In the genomic region with DNA sequence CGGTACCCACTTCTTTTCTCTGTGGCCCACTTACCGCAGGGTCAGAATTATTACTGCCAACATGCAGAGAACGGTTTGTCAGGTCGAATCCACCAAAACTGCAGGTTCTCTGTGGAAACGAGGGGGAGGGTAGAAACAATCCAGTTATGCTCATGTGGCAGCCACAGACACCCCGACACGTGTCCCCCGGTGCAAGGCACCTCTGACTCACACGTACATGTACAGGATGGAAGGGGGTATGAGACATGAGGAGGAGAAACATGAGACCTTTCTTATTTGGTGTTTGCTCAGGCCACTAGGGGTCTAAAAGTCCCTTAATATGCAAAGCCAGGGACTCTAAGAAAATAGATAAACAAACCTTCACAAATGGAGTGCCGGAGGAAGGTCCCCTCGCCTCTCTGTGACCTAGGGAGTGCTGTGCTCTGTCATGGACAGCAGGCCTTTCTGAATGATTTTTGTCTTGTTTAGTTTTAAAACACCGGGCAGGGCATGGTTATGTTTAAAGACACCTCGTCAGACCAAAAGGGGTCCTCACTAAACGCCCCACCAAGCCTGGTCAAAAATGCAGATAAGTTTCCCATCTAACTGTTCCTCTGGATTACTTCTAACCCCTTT, we compare ENCODE assay signal across 23 mouse cellular contexts.
A peak's percentile ranks its signal among the peaks of the same experiment; 100 is the strongest.
DNase-seq lines count a peak whose midpoint lies in the region; ATAC-seq and TF ChIP-seq lines count a peak whose summit lies in the region.
"Had no signal": no experiment of that assay in that cellular context is flagged by ENCODE, and none has a peak within 500 bp of the region (broad histone marks: within the 10 kb centered on the region; RNA-seq: fewer than 3 reads in every experiment).

No protein-coding gene starts in this region.

- no peaks in the 10 kb centered on the region for H3K9me3 ChIP-seq in heart, embryonic 11.5 days (replicated peaks; ENCODE audit: control insufficient read depth, low read length)
- H3K9me3 ChIP-seq in lung, embryonic 14.5 days (ENCODE audit: low read depth, low read length): no peaks in the 10 kb centered on the region
- H3K9me3 ChIP-seq in limb, embryonic 10.5 days (replicated peaks): no peaks in the 10 kb centered on the region
- H3K9me3 ChIP-seq: embryonic facial prominence, embryonic 15.5 days; forebrain, embryonic 15.5 days; hindbrain, embryonic 10.5 days; hindbrain, embryonic 15.5 days; liver, embryonic 12.5 days; neural tube, embryonic 13.5 days had no signal

- H3K4me2 ChIP-seq in heart, embryonic 11.5 days: no peak overlapping the region
- no peak overlapping the region for H3K4me2 ChIP-seq in lung, embryonic 14.5 days
- H3K4me2 ChIP-seq: embryonic facial prominence, embryonic 15.5 days; forebrain, embryonic 15.5 days; hindbrain, embryonic 15.5 days; liver, embryonic 12.5 days; neural tube, embryonic 13.5 days had no signal

- WGBS in heart, embryonic 11.5 days (ENCODE audit: insufficient replicate concordance): 61% methylated on average over 14 of the region's 14 CpGs
- 36% methylated on average over 14 of the region's 14 CpGs for WGBS in lung, embryonic 14.5 days
- 78% methylated on average over 14 of the region's 14 CpGs for WGBS in limb, embryonic 10.5 days

- H3K27me3 ChIP-seq in heart, embryonic 11.5 days (ENCODE audit: control insufficient read depth, insufficient read depth, low read length): no peaks in the 10 kb centered on the region
- no peaks in the 10 kb centered on the region for H3K27me3 ChIP-seq in lung, embryonic 14.5 days (ENCODE audit: insufficient read depth, low read length)
- no peaks in the 10 kb centered on the region for H3K27me3 ChIP-seq in limb, embryonic 10.5 days (ENCODE audit: low read depth, poor library complexity, severe bottlenecking)
- H3K27me3 ChIP-seq: embryonic facial prominence, embryonic 15.5 days; forebrain, embryonic 15.5 days; hindbrain, embryonic 15.5 days; liver, embryonic 12.5 days; neural tube, embryonic 13.5 days had no signal

- no peak overlapping the region for H3K9ac ChIP-seq in heart, embryonic 11.5 days (ENCODE audit: low read depth, low read length)
- H3K9ac ChIP-seq in lung, embryonic 14.5 days: no peak overlapping the region
- H3K9ac ChIP-seq: embryonic facial prominence, embryonic 15.5 days; forebrain, embryonic 15.5 days; hindbrain, embryonic 15.5 days; liver, embryonic 12.5 days; liver, postnatal 0 days; neural tube, embryonic 13.5 days had no signal

- ATAC-seq in heart, embryonic 11.5 days (replicated peaks; ENCODE audit: insufficient number of reproducible peaks, low FRiP score, low TSS enrichment): no peak
- peak; percentile 57; the same call in 1 of the 2 replicates for ATAC-seq in lung, embryonic 14.5 days (ENCODE audit: insufficient read depth)
- ATAC-seq: CD4-positive, CD25-positive, alpha-beta regulatory T cell, adult 4 months; forebrain, embryonic 15.5 days; inflammation-experienced regulatory T-cells, adult 6 months; liver, embryonic 12.5 days; liver, postnatal 0 days; midbrain, embryonic 16.5 days had no signal

- peaks cover 5% of the 10 kb centered on the region; the same call in 1 of the 2 replicates for H3K36me3 ChIP-seq in heart, embryonic 11.5 days (ENCODE audit: control insufficient read depth, insufficient read depth, low read length)
- H3K36me3 ChIP-seq in lung, embryonic 14.5 days (ENCODE audit: insufficient read depth): peaks cover 42% of the 10 kb centered on the region
- H3K36me3 ChIP-seq in limb, embryonic 10.5 days: peaks cover 73% of the 10 kb centered on the region
- H3K36me3 ChIP-seq: forebrain, embryonic 15.5 days had no signal

- peak; percentile 83 for DNase-seq in heart, adult 11 months
- peak; percentile 65 for DNase-seq in lung, embryonic 14.5 days
- DNase-seq in lung, adult 18-20 months: no peak
- DNase-seq in 3T3-L1 (ENCODE audit: low read depth, low spot score): peak; percentile 14
- DNase-seq in limb, embryonic 10.5 days (ENCODE audit: low spot score): peak; percentile 27
- DNase-seq in frontal cortex, postnatal 14 days (ENCODE audit: low spot score in 2 of 2): no peak
- DNase-seq: adrenal gland, postnatal 25 days; cerebellum, adult 18-20 months; cerebellum, postnatal 10 days; heart, postnatal 14 days; kidney, adult 9 months; kidney, postnatal 14 days; liver, postnatal 0 days had no signal

- H3K4me1 ChIP-seq in heart, embryonic 11.5 days (ENCODE audit: control insufficient read depth, insufficient read depth, low read length): peaks cover 3% of the 10 kb centered on the region; the same call in 1 of the 2 replicates
- no peaks in the 10 kb centered on the region for H3K4me1 ChIP-seq in lung, embryonic 14.5 days (ENCODE audit: insufficient read depth)
- no peaks in the 10 kb centered on the region for H3K4me1 ChIP-seq in limb, embryonic 10.5 days

- TF ChIP-seq CTCF in lung, embryonic 14.5 days (IDR thresholded peaks at IDR 0.05; ENCODE audit: low read depth): no peak

- H3K27ac ChIP-seq in heart, embryonic 11.5 days (ENCODE audit: low read depth, low read length): no peak overlapping the region
- no peak overlapping the region for H3K27ac ChIP-seq in lung, embryonic 14.5 days (ENCODE audit: low read depth)
- no peak overlapping the region for H3K27ac ChIP-seq in limb, embryonic 10.5 days
- H3K27ac ChIP-seq: embryonic facial prominence, embryonic 15.5 days; forebrain, embryonic 15.5 days; hindbrain, embryonic 10.5 days; hindbrain, embryonic 15.5 days; liver, embryonic 12.5 days; neural tube, embryonic 13.5 days had no signal

- no peak overlapping the region for H3K4me3 ChIP-seq in heart, embryonic 11.5 days (ENCODE audit: low read depth, low read length)
- H3K4me3 ChIP-seq in lung, embryonic 14.5 days (ENCODE audit: low read depth, low read length): no peak overlapping the region
- no peak overlapping the region for H3K4me3 ChIP-seq in limb, embryonic 10.5 days
- H3K4me3 ChIP-seq: embryonic facial prominence, embryonic 15.5 days; forebrain, embryonic 15.5 days; hindbrain, embryonic 10.5 days; hindbrain, embryonic 15.5 days; liver, embryonic 12.5 days; neural tube, embryonic 13.5 days had no signal

Comparison
In these comparisons a context has a peak if more than half of its experiments do, and no peak if none do; other contexts are left out.
1. DNase-seq: peak in heart, adult 11 months (single experiment), lung, embryonic 14.5 days (single experiment), 3T3-L1 (single experiment) and limb, embryonic 10.5 days (single experiment); none in lung, adult 18-20 months (0 of 2) and frontal cortex, postnatal 14 days (0 of 2).